Mouse (Mus musculus) cortical plate, adult 2 months (tissue): Measurements from ENCODE around the gene Ifng. TPM values are rescaled to one million over a fixed set of nuclear protein-coding genes. Genes with fewer than 3 reads are reported as not detected.
"Not testable (repeated sequence)": the region's sequence is repeated elsewhere in the genome, so short reads cannot be mapped to it uniquely, and the experiment has no call there.

Source experiments
- H3K27ac ChIP-seq: fragments of 200-500 bp; 2 replicates; pipeline ENCODE4 v1.5.1; 2012; ENCODE audit warnings: low read length, control low read depth, inconsistent platforms; ENCODE audit not compliant: insufficient read depth
- H3K4me1 ChIP-seq: fragments of 200-500 bp; 2 replicates; pipeline ENCODE4 v1.6.1; 2011; ENCODE audit warnings: low read length; ENCODE audit not compliant: control insufficient read depth, insufficient read depth
- H3K4me3 ChIP-seq: fragments of 200-500 bp; 2 replicates; pipeline ENCODE4 v1.5.1; 2011; ENCODE audit warnings: mild to moderate bottlenecking, low read length, control low read depth; ENCODE audit not compliant: insufficient read depth
- CTCF ChIP-seq: fragments of 200-500 bp; IDR thresholded peaks from 2 replicates; pipeline ENCODE4 v1.5.1; 2011; ENCODE audit warnings: mild to moderate bottlenecking, control low read depth, low read length; ENCODE audit not compliant: insufficient read depth; ENCODE audit errors: extremely low read depth
- POLR2A ChIP-seq: fragments of 200-500 bp; IDR thresholded peaks from 2 replicates; pipeline ENCODE4 v1.6.1; 2011; ENCODE audit warnings: mild to moderate bottlenecking, low read length, control low read depth; ENCODE audit not compliant: insufficient read depth; ENCODE audit errors: extremely low read depth
- polyA plus RNA-seq: library from polyadenylated mRNA; depleted of rRNA; stranded (reverse); fragments of >200 nt; gene quantifications from 2 replicates; pipeline ENCODE4 v1.2.3, GENCODE M21; 2012

Gene Ifng
- polyA plus RNA-seq, 1 experiment: not detected

- no peak for TF ChIP-seq CTCF
- no peak for TF ChIP-seq POLR2A
- H3K27ac ChIP-seq: no peak overlapping the region
- no peak overlapping the region for H3K4me3 ChIP-seq
- no peaks in the 10 kb centered on the region for H3K4me1 ChIP-seq
Measured at GRCm38 (mm10) chr10:118445021-118445420, 4.2 kb downstream of the Ifng start.

DNA sequence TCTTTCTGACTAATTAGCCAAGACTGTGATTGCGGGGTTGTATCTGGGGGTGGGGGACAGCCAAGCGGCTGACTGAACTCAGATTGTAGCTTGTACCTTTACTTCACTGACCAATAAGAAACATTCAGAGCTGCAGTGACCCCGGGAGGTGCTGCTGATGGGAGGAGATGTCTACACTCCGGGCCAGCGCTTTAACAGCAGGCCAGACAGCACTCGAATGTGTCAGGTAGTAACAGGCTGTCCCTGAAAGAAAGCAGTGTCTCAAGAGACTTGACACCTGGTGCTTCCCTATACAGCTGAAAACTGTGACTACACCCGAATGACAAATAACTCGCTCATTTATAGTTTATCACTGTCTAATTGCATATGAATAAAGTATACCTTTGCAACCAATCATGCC, 4.7 kb downstream of the Ifng start:
- TF ChIP-seq POLR2A: no peak
- no peak for TF ChIP-seq CTCF
- no peak overlapping the region for H3K27ac ChIP-seq
- no peak overlapping the region for H3K4me3 ChIP-seq
- H3K4me1 ChIP-seq: no peaks in the 10 kb centered on the region

- no peak for TF ChIP-seq CTCF
- Histone ChIP-seq H3K4me1 (no peaks in the 10 kb centered on the region), H3K27ac (no peak overlapping the region), H3K4me3 (no peak overlapping the region)
Measured at GRCm38 (mm10) chr10:118445978-118446377, 5.1 kb downstream of the Ifng start.

GRCm38 (mm10) chr10:118451747-118452146, 10.9 kb downstream of the Ifng start:
- H3K27ac ChIP-seq: no peak overlapping the region
- no peak for TF ChIP-seq POLR2A
- no peak for TF ChIP-seq CTCF
- H3K4me3 ChIP-seq: no peak overlapping the region
- H3K4me1 ChIP-seq: no peaks in the 10 kb centered on the region

GRCm38 (mm10) chr10:118458729-118459128, 17.9 kb downstream of the Ifng start:
- Histone ChIP-seq H3K27ac (no peak overlapping the region), H3K4me3 (no peak overlapping the region), H3K4me1 (no peaks in the 10 kb centered on the region)
- no peak for TF ChIP-seq POLR2A
- TF ChIP-seq CTCF: no peak

GRCm38 (mm10) chr10:118461126-118461767, 20.4 kb downstream of the Ifng start:
- H3K4me1 ChIP-seq: no peaks in the 10 kb centered on the region
- H3K4me3 ChIP-seq: no peak overlapping the region
- TF ChIP-seq CTCF (no peak), POLR2A (no peak)
- no peak overlapping the region for H3K27ac ChIP-seq

DNA sequence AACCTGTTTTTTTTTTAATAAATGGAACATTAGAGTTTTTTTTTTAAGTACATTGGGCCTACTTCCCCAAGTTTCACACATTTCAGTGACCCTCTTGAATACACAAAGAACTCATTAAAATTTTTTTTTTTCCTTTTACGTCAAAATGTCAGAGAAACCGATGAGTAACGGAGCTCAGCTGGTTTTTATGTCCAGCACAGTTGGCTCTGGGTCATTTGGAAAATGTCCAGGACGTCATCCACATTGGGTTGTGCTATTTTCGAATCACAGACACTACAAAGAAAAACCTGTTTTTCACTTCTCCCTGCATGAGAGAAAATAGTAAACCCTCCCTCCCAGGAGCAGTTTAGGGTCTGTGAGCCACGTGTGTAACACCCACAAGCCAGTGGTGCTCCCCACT, 25.6 kb downstream of the Ifng start:
- no peak for TF ChIP-seq POLR2A
- TF ChIP-seq CTCF: no peak
- H3K4me1 ChIP-seq: no peaks in the 10 kb centered on the region
- H3K4me3 ChIP-seq: no peak overlapping the region
- no peak overlapping the region for H3K27ac ChIP-seq

DNA sequence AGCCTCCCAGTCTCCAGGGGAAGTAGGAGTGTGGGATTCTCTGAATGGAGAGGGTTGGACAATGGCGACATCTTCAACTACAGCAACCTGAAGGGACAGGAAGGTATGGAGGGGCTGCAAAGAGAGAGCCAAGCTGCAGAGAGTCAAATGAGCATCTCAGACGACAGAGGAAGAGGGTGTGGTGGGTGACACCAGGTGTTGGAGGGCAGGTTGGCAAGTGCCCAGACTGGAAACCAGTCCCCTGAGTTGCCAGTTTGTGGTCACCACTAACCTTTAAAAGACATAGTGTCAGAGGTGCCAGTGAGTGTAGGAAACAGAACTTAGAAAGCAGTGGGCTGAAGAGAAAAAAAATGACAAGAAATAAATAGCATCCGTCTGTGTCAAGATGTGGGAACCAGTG, 28.2 kb downstream of the Ifng start:
- Histone ChIP-seq H3K4me1 (no peaks in the 10 kb centered on the region), H3K27ac (no peak overlapping the region), H3K4me3 (no peak overlapping the region)
- TF ChIP-seq CTCF: no peak
- TF ChIP-seq POLR2A: no peak

GRCm38 (mm10) chr10:118470296-118470957, 29.6 kb downstream of the Ifng start:
- Histone ChIP-seq H3K4me1 (no peaks in the 10 kb centered on the region), H3K27ac (no peak overlapping the region), H3K4me3 (no peak overlapping the region)
- TF ChIP-seq CTCF: no peak
- no peak for TF ChIP-seq POLR2A

GRCm38 (mm10) chr10:118472846-118473245, 32.0 kb downstream of the Ifng start:
- H3K4me1 ChIP-seq, H3K4me3 ChIP-seq: not testable (repeated sequence)

GRCm38 (mm10) chr10:118476696-118477095, 35.9 kb downstream of the Ifng start:
- Histone ChIP-seq H3K4me1 (no peaks in the 10 kb centered on the region), H3K27ac (no peak overlapping the region), H3K4me3 (no peak overlapping the region)
- no peak for TF ChIP-seq POLR2A
- TF ChIP-seq CTCF: no peak

More at GRCm38 (mm10) chr10:118472846-118473245, 32.0 kb downstream of the Ifng start:
- not testable (repeated sequence) for H3K27ac ChIP-seq
